Mouse (Mus musculus): ENCODE data around the gene Herc6.
"Not testable (repeated sequence)": the region's sequence is repeated elsewhere in the genome, so short reads cannot be mapped to it uniquely, and the experiment has no call there.

Gene Herc6

GRCm38 (mm10) chr6:57580881-57581548 is at the start of gene Herc6:
Herc6 (plus strand) TSS chr6:57581000.
- DNase-seq, result peak; percentile 76

DNA sequence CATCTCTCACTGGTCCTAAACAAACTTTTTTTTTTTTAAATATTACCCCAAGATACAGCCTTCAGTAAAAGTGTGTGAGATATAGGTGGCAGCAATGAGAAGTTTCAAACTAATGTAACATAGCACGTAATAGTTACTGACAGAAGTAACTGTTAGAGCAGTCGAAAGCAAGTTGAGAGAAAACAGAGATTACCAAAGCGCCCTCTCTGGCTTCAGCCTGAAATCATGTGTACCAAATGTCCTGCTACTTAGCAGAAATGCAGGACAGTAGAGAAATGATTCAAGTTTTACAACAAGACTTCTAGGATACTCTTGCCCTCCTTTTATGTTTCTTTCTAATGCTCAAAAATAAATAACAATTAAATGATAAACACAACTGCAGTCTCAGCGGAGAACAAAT is 49.8 kb upstream of the Herc6 start:
- DNase-seq, result no peak

GRCm38 (mm10) chr6:57531441-57531840 is 49.4 kb upstream of the Herc6 start:
- DNase-seq, result peak; percentile 20

- DNase-seq, result no peak
Observed at GRCm38 (mm10) chr6:57532022-57532421, 48.8 kb upstream of the Herc6 start.

DNA sequence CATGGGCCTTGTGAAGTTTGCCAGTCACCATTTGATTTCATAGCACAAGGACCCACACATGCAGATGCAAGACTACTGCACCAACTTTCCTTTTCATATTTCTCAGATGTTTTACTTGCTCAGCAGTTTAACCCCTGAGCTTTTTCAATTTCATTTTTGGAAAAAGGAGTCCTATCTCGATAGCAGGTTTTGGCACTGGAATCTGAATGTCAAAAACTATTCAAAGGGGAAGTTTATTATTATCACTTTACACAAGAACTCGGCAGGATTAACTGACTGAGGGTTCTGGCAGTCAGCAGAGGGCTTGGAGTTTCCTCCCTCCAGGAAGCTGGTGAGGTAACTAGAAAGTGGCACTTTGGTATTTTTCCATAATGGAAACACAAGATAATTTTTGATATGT is 47.4 kb upstream of the Herc6 start:
- no peak for DNase-seq

DNA sequence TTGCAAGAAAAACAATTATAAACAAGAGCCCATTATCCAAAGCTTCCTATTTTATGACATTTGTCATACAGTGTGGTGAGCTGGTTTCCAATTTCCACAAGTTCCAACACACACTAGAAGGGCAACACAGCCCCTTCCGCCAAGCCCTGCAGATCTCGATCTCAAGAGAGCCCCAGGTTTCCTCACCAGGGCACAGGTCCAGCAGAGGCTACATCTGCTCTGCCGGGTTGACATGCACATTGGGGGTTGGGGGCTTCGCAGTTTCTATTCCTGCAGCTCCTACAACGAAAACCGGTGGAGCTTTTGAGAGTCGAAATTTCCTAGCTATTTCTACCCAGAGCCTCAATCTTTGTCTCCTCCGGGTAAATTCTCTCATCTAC is 46.6 kb upstream of the Herc6 start:
- peak; percentile 36 for DNase-seq

DNA sequence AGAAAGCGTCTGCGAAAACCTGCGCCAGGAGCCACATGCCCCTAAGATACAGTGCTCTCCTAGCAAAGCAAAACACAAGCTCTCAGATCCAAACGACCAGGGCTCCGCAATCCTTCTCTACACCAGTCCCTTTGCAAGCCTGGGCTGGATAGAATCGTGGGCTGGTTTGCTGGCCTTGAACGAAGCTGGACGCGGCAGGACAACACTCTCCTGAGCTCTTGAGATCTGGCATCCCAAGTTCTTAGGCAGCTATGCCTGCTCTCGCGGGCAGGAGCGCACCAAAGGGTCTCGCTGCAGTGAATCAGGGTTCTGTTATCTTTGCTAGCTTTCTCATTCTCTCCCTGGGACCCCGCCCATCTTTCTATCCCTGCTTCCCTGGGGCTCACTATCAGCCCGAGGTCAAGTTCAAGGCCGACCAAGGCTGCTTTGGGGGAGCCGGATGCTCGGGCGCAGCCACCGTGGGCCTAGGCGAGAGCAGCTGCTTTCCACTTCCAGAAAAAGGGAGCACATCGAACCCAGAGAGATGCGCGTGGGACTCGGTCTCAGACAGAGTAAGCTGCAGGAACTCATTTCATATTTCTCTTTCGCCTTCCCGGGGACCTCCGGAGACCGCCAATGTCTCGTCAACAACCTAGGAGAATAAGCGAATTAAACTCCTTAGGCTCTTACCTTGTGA is 46.1 kb upstream of the Herc6 start:
- peak; percentile 62 for DNase-seq

DNA sequence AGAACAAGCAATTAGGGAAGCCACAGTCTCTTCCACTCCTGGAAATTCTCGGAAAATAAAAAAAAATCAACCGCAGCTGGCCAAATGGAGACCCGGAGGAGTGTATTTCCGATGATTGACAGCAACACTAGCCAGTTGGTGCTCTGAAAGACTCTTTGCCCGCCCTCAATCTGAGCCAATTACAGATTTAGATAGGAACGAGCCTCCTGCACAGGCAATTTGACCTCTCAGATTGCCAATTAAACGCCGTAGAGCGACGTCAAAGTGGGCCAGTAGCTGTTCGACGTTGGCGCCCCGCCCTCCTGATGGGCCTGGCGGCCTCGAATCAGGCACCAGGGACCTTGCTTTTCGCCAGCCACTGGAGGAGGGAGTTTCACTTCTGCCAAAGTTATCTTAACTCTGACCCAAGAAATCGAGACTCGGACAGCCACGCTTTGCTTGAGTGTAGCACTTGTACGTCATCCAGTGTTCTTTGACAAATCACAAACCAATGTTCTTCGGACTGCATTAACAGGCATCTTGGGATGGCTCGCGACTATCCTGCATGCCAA is 45.3 kb upstream of the Herc6 start, which contains the start of gene Ppm1k:
Ppm1k (minus strand) TSS at position 83 of the 551 bp plus-strand sequence.
- DNase-seq, result peak; percentile 96

- DNase-seq, result peak; percentile 28
Observed at GRCm38 (mm10) chr6:57535971-57536669, 44.7 kb upstream of the Herc6 start.

DNA sequence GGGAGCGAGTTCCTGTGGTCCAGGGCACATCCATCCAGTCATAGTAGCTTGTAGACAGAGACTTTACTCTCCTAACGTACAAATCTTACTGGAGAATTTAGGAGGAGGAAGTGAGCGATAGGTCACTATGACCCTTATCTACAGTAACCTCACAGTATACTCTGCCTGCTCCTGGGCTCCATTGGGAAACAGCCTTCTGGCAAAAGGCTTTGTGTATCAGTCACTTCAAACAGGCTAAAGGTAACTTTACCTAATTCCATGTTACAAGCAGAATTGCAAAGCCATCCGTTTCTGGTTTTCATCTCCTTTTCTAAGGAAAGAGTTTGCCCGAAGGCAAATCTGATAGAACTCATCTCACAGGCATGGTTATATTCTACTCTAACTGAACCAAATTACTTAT is 42.9 kb upstream of the Herc6 start:
- DNase-seq, result no peak

- no peak for DNase-seq
Observed at GRCm38 (mm10) chr6:57540950-57541498, 39.8 kb upstream of the Herc6 start.

DNA sequence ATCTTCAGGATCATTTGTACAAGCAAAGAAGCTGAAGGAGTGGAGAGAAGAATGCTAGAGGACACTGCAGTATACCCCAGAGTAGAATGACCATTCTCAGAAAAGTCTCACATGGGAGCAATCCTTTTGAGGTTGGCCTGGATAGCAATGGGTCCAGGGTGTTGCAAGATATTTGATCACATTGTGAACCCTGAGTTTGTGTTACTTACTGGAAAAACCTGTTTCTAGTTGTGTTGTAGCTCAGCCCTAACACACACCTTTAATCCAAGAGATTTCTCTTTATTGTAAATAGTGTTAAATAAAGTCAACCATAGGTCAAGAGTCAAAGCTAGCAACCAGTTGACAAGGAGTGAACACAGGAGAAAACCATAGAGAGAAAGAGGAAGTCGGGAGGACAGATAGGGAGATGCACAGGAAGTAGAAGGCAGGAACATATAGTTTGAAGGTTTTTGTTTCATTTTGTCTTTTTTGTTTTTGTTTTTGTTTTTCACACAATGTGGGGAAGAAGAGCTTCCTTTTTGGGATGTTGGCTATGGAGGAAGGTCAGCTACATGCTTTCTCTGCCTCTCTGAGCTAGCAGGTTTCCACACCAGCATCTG is 39.0 kb upstream of the Herc6 start:
- no peak for DNase-seq

- not testable (repeated sequence) for DNase-seq
Observed at GRCm38 (mm10) chr6:57543591-57543990, 37.2 kb upstream of the Herc6 start.

DNA sequence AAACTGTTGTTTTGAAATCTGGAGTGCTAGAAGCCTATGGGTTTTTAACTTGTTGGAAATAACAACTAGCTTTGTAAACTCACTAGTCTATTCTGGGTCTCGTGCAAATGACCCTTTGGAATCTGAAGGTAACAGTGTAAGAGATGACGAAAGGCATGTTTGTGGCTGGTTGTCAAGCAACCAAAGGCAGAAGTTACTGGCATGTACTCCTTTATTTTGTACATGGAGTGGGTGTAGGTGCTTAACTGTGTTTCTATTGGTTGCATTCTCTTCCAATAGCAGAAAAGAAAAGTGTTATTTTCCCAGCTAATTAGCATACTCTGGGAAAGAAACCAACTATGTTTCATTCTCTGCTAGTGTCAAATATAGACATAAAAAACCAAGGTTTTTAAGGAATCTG is 35.9 kb upstream of the Herc6 start:
- DNase-seq, result no peak

DNA sequence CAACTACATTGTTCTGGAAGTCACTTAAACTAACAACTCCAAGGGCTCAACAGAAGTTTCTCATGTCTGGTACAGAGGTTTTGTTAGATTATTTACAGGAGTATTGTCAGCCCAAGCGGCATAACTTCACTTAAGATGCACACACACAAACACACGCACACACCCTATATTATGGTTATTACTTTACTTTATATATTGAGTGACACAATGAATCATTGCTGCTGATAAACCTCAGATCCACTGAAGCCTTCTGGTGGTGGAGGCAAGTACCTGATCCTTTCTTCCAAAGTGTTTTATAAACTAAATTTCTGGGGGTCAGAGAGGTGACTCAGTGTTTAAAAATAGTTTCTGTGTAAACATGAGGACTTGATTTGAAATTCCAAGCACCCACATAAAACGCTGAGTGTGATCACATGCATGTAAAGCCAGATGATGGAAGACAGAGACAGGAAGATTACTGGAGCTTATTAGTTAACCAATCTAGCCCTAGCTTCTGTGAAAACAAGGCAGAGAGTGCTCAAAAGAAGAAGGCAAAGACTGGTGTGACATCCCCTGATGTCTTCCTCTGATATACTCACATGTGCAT is 29.5 kb upstream of the Herc6 start:
- no peak for DNase-seq

GRCm38 (mm10) chr6:57557796-57558317 is 22.9 kb upstream of the Herc6 start:
- DNase-seq, result no peak

GRCm38 (mm10) chr6:57563454-57563853 is 17.3 kb upstream of the Herc6 start:
- no peak for DNase-seq

DNA sequence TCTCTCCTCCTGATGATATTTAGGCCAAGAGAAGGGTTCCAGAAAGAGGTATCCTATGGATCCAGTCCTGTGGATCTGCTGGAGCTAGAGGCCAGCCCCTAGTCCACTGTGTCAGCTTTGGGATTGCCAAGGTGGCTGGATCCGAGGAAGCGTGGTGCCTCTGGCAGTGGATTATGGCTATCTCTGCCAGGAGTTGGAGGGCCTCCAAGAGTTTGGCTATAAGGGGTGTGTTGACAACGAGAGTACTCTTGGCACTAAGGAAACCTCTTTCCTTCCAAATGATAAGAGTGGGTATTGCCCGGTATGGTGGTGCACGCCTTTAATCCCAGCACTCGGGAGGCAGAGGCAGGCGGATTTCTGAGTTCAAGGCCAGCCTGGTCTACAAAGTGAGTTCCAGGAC is 15.3 kb upstream of the Herc6 start:
- no peak for DNase-seq

DNA sequence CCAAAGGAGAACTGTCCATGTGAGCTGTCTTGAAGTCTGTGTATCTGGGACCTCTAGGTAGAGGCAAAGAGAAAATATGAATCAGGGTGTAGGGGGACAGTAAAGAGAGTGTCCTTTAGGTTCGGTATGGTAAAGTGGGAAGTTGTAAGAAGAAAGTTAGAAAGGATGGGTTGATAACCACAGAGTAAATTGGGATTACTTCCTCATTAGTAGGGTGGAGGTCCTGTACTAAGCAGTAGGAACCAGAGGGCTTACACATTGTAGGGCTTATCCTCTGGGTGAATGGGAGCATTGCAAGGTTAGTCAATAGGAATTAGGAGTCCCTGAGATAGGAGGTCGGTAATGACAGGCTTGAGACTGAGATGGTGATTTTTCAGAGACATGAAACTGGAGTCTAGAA is 13.2 kb upstream of the Herc6 start:
- DNase-seq, result no peak

DNA sequence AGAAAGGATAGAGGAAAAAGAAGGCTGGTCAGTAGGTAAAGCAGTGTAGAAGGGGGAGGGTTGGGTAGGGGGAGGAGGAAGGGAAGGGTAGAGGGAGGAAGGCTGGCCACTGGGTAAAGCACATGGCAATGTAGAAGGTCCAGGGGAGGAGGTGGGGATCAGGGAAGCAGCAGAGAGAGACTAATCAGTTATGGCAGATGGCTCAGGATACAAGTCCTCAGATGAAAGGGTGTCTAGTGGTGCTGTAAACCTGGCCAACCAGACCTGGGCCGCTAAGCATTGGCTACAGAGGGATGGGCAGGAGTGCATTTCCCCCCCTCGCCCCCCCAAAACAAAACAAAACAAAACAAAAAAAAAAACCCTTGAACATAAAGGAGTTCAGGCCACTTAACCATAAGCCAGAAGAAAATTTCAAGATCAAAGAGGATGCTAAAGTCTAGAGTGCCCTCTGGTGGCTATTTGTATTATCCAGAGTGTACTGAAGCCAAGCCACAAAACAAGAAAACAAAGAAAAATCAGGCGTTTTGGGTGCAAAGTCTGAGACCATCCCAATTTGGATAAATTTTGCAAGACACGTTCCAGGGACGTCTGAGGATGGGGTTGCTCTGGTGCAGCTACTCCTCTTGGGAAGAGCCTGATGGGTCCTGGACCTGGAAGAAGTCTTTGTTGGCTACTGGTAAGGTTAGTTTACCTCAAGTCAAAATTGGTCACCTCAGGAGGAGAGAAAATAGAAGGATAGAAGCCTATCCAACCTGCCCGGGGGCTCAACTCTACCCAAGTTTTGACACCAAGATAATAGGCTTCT is 10.4 kb upstream of the Herc6 start:
- DNase-seq, result peak; percentile 46

DNA sequence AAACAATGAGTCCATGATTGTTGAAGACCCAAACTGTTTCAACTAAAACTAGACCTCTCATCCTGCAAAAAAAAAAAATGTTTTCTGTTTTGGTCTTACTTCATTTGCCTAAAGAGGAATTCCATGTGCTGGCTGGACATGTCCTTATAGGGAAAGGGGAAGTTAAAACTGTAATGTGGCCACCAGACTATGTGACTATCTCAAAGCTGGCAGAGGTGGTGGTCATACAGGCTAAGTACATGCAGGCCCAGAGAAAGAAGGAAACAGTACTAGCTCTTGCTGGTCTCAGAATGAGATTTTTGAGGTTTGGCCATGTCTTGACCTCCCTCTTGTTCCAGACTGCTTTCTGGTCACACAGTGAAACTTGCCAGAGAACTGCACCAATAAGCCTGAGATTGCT is 9.2 kb upstream of the Herc6 start:
- DNase-seq, result no peak

GRCm38 (mm10) chr6:57581595-57581994 is 795 bp downstream of the Herc6 start:
- no peak for DNase-seq

Measured in thymus, postnatal 25 days (tissue).